Mouse (Mus musculus): ENCODE results near the gene Olfr311. TPM values are rescaled to one million over a fixed set of nuclear protein-coding genes. Genes with fewer than 3 reads are reported as not detected.
"Not testable (repeated sequence)": the region's sequence is repeated elsewhere in the genome, so short reads cannot be mapped to it uniquely, and the experiment has no call there.

Olfr311 gene
- under 1 TPM in 1 of 2 experiments, not detected in 1; 0.26 TPM for total RNA-seq (2021)
- long read RNA-seq, experiment 1, result 0 reads
- long read RNA-seq, experiment 2, result 0 reads

DNA sequence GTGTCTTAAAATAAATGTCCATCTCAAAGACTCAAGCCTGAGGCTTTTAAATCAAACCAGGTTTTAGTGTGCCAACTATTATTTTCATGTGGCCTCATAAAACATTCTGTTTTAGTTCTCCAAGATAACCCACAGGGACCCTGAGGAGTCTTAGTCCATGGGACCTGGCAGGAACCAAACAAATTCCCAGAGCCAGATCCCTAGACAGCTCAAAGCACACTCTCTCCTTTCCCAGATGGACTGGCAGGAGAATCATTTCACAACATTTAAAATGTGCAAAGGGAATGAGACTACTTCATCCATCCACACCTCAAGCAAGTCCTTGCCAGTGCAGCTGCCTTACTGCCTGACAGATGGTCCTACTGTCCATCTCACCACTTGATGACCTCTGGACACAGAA lies at the start of gene Olfr311:
TSS of gene Olfr311 (plus strand) at position 301 of the 400 bp plus-strand sequence.
- DNase-seq (ENCODE audit: extremely low spot score in 1 of 2, low spot score in 2 of 2); intact Hi-C loops (cut with DNase I); H3K4me3 ChIP-seq; H3K27ac ChIP-seq: not testable (repeated sequence)

- TF ChIP-seq CTCF (IDR thresholded peaks at IDR 0.05), result no peak
- H3K4me3 ChIP-seq, result no peak overlapping the region
- intact Hi-C loops (cut with DNase I), result no loop called here
- H3K27ac ChIP-seq, result no peak overlapping the region
- no peak for DNase-seq (ENCODE audit: extremely low spot score in 1 of 2, low spot score in 2 of 2)
Observed at GRCm38 (mm10) chr11:58789532-58789931, 49.5 kb upstream of the Olfr311 start.

DNA sequence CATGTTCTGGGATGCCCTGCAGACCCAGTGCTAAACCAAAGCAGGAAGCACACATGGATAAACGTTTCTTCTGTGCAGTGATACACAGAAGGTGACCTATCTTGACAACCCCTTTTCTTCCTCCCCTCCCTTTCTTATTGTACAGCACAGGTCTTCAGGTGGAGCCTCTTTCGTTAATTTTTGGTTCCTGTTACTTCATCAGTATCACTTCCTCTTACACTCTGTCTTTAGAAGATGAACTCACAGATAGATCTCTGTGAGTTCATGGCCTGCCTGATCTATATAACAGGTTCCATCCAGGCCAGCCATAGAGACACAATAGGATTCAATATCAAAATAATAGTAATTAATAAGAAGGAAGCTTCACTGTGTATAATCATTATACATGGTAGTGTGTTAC lies 49.0 kb upstream of the Olfr311 start:
- no peak for TF ChIP-seq CTCF (IDR thresholded peaks at IDR 0.05)
- DNase-seq (ENCODE audit: extremely low spot score in 1 of 2, low spot score in 2 of 2), result no peak
- H3K4me3 ChIP-seq, result no peak overlapping the region
- intact Hi-C loops (cut with DNase I), result no loop called here
- H3K27ac ChIP-seq, result no peak overlapping the region

GRCm38 (mm10) chr11:58790646-58791045 lies 48.4 kb upstream of the Olfr311 start:
- no peak overlapping the region for H3K27ac ChIP-seq
- no peak overlapping the region for H3K4me3 ChIP-seq
- no peak for TF ChIP-seq CTCF (IDR thresholded peaks at IDR 0.05)
- intact Hi-C loops (cut with DNase I), result no loop called here
- DNase-seq (ENCODE audit: extremely low spot score in 1 of 2, low spot score in 2 of 2), result peak in 1 of 2 experiments; percentile 6

- intact Hi-C loops (cut with DNase I), result no loop called here
- Histone ChIP-seq H3K4me3 (no peak overlapping the region), H3K27ac (no peak overlapping the region)
- no peak; the same call in 1 of the 2 replicates for TF ChIP-seq CTCF (IDR thresholded peaks at IDR 0.05)
- DNase-seq (ENCODE audit: extremely low spot score in 1 of 2, low spot score in 2 of 2), result no peak
Observed at GRCm38 (mm10) chr11:58795856-58796255, 43.2 kb upstream of the Olfr311 start.

- Histone ChIP-seq H3K27ac (no peak overlapping the region), H3K4me3 (no peak overlapping the region)
- intact Hi-C loops (cut with DNase I), result no loop called here
- DNase-seq (ENCODE audit: extremely low spot score in 1 of 2, low spot score in 2 of 2), result peak; percentile 66
- TF ChIP-seq CTCF (IDR thresholded peaks at IDR 0.05), result no peak
Observed at GRCm38 (mm10) chr11:58796850-58797249, 42.2 kb upstream of the Olfr311 start.

GRCm38 (mm10) chr11:58799747-58800146 lies 39.3 kb upstream of the Olfr311 start:
- Histone ChIP-seq H3K27ac (no peak overlapping the region), H3K4me3 (no peak overlapping the region)
- TF ChIP-seq CTCF (IDR thresholded peaks at IDR 0.05), result no peak
- intact Hi-C loops (cut with DNase I), result no loop called here
- no peak for DNase-seq (ENCODE audit: extremely low spot score in 1 of 2, low spot score in 2 of 2)

DNA sequence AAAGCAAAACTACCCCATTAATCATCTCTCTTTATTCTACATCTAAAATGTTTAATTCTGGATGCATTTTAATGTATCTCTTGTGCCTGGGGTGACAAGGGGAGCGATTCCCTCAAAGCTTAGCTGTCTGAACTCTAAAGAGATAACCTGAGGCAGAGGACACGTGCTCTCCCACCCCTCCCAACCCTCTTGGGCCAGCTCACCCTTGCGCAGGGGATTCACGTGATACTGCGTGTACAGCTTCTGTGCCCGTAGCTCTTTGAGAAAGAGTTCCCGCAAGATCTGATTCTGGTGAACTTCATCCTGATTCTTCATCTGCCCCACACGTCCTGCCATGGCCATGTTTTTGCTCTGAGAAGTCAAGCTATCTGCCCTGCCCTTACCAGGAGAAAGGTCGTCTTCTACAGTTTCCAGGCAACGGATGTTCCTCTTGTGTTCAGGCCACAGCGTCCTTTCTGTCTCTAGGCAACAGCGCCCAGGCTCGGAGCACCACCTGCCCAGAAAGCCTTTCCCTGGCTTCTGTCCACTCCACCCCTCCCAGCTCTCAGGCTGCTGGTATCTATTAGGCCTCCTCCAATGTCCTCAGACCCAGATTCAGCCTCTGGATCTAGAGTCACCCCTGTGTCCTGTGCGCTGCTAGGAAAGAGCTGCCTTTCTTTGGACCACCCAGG lies 37.4 kb upstream of the Olfr311 start, which contains the start of gene Fam183b:
TSS of gene Fam183b (minus strand) at position 403 of the 671 bp plus-strand sequence.
- H3K4me3 ChIP-seq, result no peak within 1 kb of the TSS
- no peak for TF ChIP-seq CTCF (IDR thresholded peaks at IDR 0.05)
- H3K27ac ChIP-seq, result no peak within 1 kb of the TSS
- peak in 1 of 2 experiments; percentile 16 for DNase-seq (ENCODE audit: extremely low spot score in 1 of 2, low spot score in 2 of 2)
- intact Hi-C loops (cut with DNase I), result no loop called here

DNA sequence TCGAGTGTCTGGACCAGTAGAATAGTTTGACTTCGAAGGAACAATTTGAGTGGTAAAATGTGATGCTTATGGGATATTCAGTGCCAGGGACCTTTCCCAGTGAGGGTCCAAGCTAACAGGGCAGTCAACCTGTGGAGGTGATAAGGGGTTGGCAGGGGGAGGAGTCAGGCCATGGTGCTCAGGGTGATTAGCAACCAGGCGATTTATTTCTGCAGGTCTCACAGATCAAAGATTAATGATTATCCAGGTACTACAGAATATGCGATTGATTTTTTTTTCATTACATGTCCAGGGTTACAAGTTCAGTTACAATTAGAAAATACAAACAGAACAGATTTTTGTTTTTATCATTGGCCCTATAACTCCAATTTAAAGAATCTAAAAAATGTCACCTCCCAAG lies 35.2 kb upstream of the Olfr311 start:
- Histone ChIP-seq H3K4me3 (no peak overlapping the region), H3K27ac (no peak overlapping the region)
- intact Hi-C loops (cut with DNase I), result no loop called here
- no peak for DNase-seq (ENCODE audit: extremely low spot score in 1 of 2, low spot score in 2 of 2)
- no peak for TF ChIP-seq CTCF (IDR thresholded peaks at IDR 0.05)

GRCm38 (mm10) chr11:58804393-58804792 lies 34.7 kb upstream of the Olfr311 start:
- Histone ChIP-seq H3K27ac (no peak overlapping the region), H3K4me3 (no peak overlapping the region)
- DNase-seq (ENCODE audit: extremely low spot score in 1 of 2, low spot score in 2 of 2), result no peak
- intact Hi-C loops (cut with DNase I), result no loop called here
- no peak for TF ChIP-seq CTCF (IDR thresholded peaks at IDR 0.05)

DNA sequence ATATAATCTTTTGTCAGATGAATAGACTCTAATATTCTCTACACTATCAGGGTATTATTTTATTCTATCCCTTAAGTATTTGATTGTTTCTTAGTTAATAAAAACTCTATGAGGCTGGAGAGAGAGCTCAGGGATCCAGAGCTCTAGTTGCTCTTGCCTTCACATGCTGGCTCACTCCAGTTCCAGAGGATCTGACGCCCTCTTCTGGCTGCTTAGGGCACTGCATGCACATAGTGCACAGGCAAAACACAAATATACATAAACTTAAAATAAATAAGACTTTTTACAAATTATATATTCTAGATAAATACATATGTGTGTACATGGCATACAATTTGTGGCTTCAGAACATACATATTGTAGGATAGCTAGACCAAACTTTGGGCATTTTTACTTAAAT lies 27.1 kb upstream of the Olfr311 start:
- Histone ChIP-seq H3K4me3 (no peak overlapping the region), H3K27ac (no peak overlapping the region)
- TF ChIP-seq CTCF (IDR thresholded peaks at IDR 0.05), result peak; percentile 24
- intact Hi-C loops (cut with DNase I), result no loop called here
- no peak for DNase-seq (ENCODE audit: extremely low spot score in 1 of 2, low spot score in 2 of 2)

DNA sequence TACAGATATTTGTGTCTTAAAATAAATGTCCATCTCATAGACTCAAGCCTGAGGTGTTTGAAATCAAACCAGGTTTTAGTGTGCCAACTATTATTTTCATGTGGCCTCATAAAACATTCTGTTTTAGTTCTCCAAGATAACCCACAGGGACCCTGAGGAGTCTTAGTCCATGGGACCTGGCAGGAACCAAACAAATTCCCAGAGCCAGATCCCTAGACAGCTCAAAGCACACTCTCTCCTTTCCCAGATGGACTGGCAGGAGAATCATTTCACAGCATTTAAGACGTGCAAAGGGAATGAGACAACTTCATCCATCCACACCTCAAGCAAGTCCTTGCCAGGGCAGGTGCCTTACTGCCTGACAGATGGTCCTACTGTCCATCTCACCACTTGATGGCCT lies 24.4 kb upstream of the Olfr311 start, which contains the start of gene Olfr313:
TSS of gene Olfr313 (plus strand) at position 301 of the 400 bp plus-strand sequence.
- intact Hi-C loops (cut with DNase I); H3K4me3 ChIP-seq; DNase-seq (ENCODE audit: extremely low spot score in 1 of 2, low spot score in 2 of 2); H3K27ac ChIP-seq: not testable (repeated sequence)

DNA sequence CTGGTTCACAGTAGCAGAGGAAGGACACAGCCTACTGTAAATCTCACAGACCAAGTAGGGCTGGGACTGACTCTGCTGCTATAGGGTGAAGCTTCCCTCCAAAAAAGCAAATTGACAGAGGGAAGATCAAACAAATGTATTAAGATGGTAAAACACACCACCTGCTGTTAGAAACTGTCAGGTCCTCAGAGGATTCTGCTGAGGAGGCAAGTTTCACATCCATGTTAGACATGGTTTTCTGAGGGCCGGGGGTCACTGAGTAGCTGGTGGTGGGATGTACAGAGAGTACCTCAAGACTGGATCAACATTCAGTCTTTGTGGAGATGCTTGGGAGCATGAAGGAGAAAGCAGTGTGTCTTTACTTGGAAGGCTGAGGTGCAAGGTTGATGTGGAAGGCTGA lies 23.4 kb upstream of the Olfr311 start:
- intact Hi-C loops (cut with DNase I), result no loop called here
- no peak; the same call in 1 of the 2 replicates for TF ChIP-seq CTCF (IDR thresholded peaks at IDR 0.05)

DNA sequence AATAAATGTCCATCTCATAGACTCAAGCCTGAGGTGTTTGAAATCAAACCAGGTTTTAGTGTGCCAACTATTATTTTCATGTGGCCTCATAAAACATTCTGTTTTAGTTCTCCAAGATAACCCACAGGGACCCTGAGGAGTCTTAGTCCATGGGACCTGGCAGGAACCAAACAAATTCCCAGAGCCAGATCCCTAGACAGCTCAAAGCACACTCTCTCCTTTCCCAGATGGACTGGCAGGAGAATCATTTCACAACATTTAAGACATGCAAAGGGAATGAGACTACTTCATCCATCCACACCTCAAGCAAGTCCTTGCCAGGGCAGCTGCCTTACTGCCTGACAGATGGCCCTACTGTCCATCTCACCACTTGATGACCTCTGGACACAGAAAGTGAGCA lies 10.1 kb upstream of the Olfr311 start, which contains the start of gene Olfr312:
TSS of gene Olfr312 (plus strand) at position 301 of the 400 bp plus-strand sequence.
- H3K4me3 ChIP-seq; H3K27ac ChIP-seq; intact Hi-C loops (cut with DNase I); DNase-seq (ENCODE audit: extremely low spot score in 1 of 2, low spot score in 2 of 2): not testable (repeated sequence)

More for the DNA sequence above, 23.4 kb upstream of the Olfr311 start:
- H3K27ac ChIP-seq, result no peak overlapping the region
- H3K4me3 ChIP-seq, result no peak overlapping the region
- no peak for DNase-seq (ENCODE audit: extremely low spot score in 1 of 2, low spot score in 2 of 2)

All from left cerebral cortex, adult 2 months (tissue).